Mouse (Mus musculus) ovary, adult 2 months (tissue): ENCODE data around the gene Pah. TPM values are rescaled to one million over a fixed set of nuclear protein-coding genes. Genes with fewer than 3 reads are reported as not detected.

Experiments used
- polyA plus RNA-seq: library from polyadenylated mRNA; depleted of rRNA; stranded (reverse); fragments of >200 nt; gene quantifications from 2 replicates; pipeline ENCODE4 v1.2.3, GENCODE M21; 2012; rRNA removed

Gene Pah
- polyA plus RNA-seq = 0.31 TPM in 1 of 2 replicates, not detected in the other

DNA sequence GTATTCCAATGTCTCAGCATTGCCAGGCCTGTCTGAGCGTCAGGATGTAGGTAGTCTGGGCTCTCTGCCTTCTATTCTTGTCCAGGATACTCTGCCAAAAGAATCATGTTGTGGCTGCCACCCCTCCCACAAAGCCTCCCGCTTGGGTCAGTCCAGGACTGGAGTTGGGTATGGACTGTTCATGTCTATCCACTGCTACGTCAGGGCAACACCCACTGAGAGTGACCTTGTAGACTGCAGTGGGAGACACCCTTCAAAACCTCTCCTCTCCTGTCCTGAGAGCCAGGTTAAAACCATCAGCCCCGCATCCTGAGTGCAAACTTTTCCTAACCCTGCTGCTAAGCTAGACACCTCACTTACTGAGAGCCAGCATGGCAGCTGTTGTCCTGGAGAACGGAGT lies at the start of gene Pah:
Pah (plus strand) TSS at position 150 of the 400 bp plus-strand sequence.

DNA sequence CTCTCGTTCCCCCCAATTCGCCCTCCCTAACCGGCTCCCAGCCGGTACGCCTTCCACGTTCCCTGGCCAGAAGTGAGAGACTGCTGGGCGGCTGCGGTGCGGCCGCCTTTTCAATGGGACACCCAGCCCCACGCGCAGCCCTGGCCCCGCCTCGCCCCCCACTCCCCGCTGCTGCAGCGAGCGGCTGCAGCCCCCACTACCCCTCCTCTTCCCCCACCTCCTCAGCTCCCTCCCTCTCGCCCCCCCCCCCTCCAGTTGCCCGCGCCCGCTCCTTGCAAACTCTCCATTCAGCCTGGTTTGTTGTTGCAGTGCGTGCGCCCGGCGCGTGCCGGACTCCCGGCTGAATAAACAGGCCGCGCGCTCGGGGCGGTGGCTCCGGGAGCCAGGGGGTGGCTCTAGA lies 28.0 kb upstream of the Pah start, which contains the start of gene Ascl1:
Ascl1 (minus strand) TSS at position 85 of the 400 bp plus-strand sequence.

Other genes with a start within 250 kb of the Pah start
- 0.26 and 0.31 TPM in 2 replicates for gene Ascl1, start 28.1 kb upstream of the Pah start, polyA plus RNA-seq